Mouse (Mus musculus): ENCODE measurements around the gene Aplp2. TPM values are rescaled to one million over a fixed set of nuclear protein-coding genes. Genes with fewer than 3 reads are reported as not detected.
A peak's percentile ranks its signal among the peaks of the same experiment; 100 is the strongest.

Gene Aplp2
- total and polyA plus RNA-seq, 2 experiments: 195 to 276 TPM

DNA sequence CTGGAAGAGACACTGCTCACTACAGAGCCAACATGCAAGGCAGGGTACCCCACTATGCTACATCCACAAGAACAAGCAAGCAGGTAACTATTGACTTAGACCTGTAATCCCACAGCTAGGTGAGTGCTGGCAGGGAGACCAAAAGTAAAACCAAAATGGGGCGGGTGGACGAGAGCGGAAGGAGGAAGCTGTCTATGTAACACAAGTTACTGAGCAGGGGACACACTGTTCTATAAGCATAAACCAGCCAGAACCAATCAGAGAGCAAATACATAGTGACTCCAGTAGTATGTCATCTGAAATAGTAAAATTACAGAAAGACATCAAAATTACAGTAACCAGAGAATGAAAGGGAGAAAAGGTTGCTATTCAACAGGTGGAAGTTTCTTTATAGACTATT lies 13.0 kb downstream of the Aplp2 start:
- no peak for TF ChIP-seq POLR2A (IDR thresholded peaks at IDR 0.05; ENCODE audit: extremely low read depth, insufficient read depth, low read length)
- TF ChIP-seq CTCF (IDR thresholded peaks at IDR 0.05; ENCODE audit: low read depth, low read length): no peak
- Histone ChIP-seq H3K27me3 (ENCODE audit: control insufficient read depth, insufficient read depth, low read length) (no peaks in the 10 kb centered on the region), H3K4me3 (ENCODE audit: insufficient read depth, low read depth, low read length) (no peak overlapping the region; the same call in 1 of the 2 replicates), H3K79me2 (ENCODE audit: control insufficient read depth, insufficient read depth, low read length) (peaks cover 49% of the 10 kb centered on the region), H3K4me1 (ENCODE audit: control insufficient read depth, insufficient read depth, low read length) (peaks cover 5% of the 10 kb centered on the region), H3K36me3 (ENCODE audit: control insufficient read depth, insufficient read depth, low read length) (0 out of 2 replicates have a peak, but pooled peaks cover 3% of the 10 kb centered on the region), H3K9ac (ENCODE audit: low read depth, low read length) (no peak overlapping the region), H3K27ac (replicated peaks; ENCODE audit: insufficient read depth, low read depth, low read length) (no peak overlapping the region)
- 83% methylated on average over 3 of the region's 3 CpGs for WGBS
- DNase-seq (ENCODE audit: extremely low read depth, low read depth, low spot score): no peak

GRCm38 (mm10) chr9:31197782-31198181 lies 13.8 kb downstream of the Aplp2 start:
- H3K27ac ChIP-seq (replicated peaks; ENCODE audit: insufficient read depth, low read depth, low read length): no peak overlapping the region
- no peaks in the 10 kb centered on the region for H3K27me3 ChIP-seq (ENCODE audit: control insufficient read depth, insufficient read depth, low read length)
- H3K79me2 ChIP-seq (ENCODE audit: control insufficient read depth, insufficient read depth, low read length): peaks cover 45% of the 10 kb centered on the region
- H3K9ac ChIP-seq (ENCODE audit: low read depth, low read length): no peak overlapping the region
- no peak for DNase-seq (ENCODE audit: extremely low read depth, low read depth, low spot score)
- 96% methylated on average over 7 of the region's 7 CpGs for WGBS
- peaks cover 6% of the 10 kb centered on the region for H3K4me1 ChIP-seq (ENCODE audit: control insufficient read depth, insufficient read depth, low read length)
- no peak overlapping the region for H3K4me3 ChIP-seq (ENCODE audit: insufficient read depth, low read depth, low read length)
- H3K36me3 ChIP-seq (ENCODE audit: control insufficient read depth, insufficient read depth, low read length): 0 out of 2 replicates have a peak, but pooled peaks cover 3% of the 10 kb centered on the region
- no peak for TF ChIP-seq CTCF (IDR thresholded peaks at IDR 0.05; ENCODE audit: low read depth, low read length)
- TF ChIP-seq POLR2A (IDR thresholded peaks at IDR 0.05; ENCODE audit: extremely low read depth, insufficient read depth, low read length): no peak

DNA sequence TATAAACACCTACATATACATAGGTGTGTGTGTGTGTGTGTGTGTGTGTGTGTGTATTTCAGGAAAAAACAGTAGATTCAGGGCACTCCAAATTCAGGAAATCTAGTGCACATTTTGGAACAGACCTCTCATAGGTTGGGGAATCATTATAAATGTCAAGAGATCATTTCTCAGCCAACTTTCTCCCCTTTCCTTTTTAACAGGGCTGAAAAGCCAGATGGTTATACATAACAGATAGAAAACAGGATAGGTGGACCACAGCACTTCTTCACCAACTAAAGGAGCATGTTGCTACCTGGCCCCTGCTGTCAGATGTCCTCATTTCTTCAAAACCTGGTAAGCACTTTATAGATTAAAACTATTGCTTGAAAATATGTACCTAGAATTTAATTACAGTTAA lies 14.9 kb downstream of the Aplp2 start:
- Histone ChIP-seq H3K79me2 (ENCODE audit: control insufficient read depth, insufficient read depth, low read length) (peaks cover 39% of the 10 kb centered on the region), H3K36me3 (ENCODE audit: control insufficient read depth, insufficient read depth, low read length) (0 out of 2 replicates have a peak, but pooled peaks cover 3% of the 10 kb centered on the region), H3K4me3 (ENCODE audit: insufficient read depth, low read depth, low read length) (no peak overlapping the region), H3K27ac (replicated peaks; ENCODE audit: insufficient read depth, low read depth, low read length) (no peak overlapping the region), H3K4me1 (ENCODE audit: control insufficient read depth, insufficient read depth, low read length) (peaks cover 10% of the 10 kb centered on the region), H3K9ac (ENCODE audit: low read depth, low read length) (no peak overlapping the region), H3K27me3 (ENCODE audit: control insufficient read depth, insufficient read depth, low read length) (no peaks in the 10 kb centered on the region)
- TF ChIP-seq CTCF (IDR thresholded peaks at IDR 0.05; ENCODE audit: low read depth, low read length): no peak
- no peak for TF ChIP-seq POLR2A (IDR thresholded peaks at IDR 0.05; ENCODE audit: extremely low read depth, insufficient read depth, low read length)
- no peak for DNase-seq (ENCODE audit: extremely low read depth, low read depth, low spot score)

DNA sequence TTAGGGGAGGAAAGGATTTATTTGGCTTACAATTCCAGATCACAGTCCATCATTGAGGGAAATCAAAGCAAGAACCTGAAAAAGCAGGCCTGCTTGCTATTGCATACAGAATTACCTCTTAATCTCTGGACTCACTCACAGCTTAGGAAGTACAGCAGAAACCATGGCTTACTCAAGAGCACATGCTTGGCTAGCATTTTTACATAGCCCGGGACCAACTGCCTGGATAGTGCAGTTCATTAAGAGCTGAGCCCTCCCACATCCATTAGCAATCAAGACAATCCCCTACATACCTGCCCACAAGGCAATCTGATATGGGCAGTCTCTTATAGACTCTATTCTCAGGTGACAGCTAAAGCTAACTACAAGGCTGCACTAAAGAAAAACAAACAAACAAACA lies 16.0 kb downstream of the Aplp2 start:
- TF ChIP-seq CTCF (IDR thresholded peaks at IDR 0.05; ENCODE audit: low read depth, low read length) (no peak), POLR2A (IDR thresholded peaks at IDR 0.05; ENCODE audit: extremely low read depth, insufficient read depth, low read length) (no peak)
- DNase-seq (ENCODE audit: extremely low read depth, low read depth, low spot score): no peak
- 58% methylated on average over 1 of the region's 1 CpGs for WGBS

DNA sequence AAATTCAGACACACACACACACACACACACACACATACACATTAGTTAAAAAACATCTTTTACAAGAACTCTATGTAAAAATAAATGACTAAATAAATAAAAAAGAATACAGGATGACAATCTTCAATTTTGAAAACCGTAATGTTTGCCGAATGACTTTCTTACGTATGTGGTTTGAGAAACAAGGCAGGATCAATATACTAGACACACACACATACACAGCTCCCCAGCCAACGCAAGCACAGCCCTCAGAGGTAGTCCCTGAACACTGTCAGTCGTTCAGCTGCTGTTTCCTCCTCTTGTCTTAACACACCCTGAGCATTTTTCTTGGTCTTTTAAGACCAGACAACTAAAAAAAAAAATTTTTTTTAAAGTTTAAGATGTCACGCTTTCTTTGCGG lies 19.2 kb downstream of the Aplp2 start:
- Histone ChIP-seq H3K4me3 (ENCODE audit: insufficient read depth, low read depth, low read length) (no peak overlapping the region), H3K27me3 (ENCODE audit: control insufficient read depth, insufficient read depth, low read length) (no peaks in the 10 kb centered on the region), H3K4me1 (ENCODE audit: control insufficient read depth, insufficient read depth, low read length) (peaks cover 13% of the 10 kb centered on the region), H3K79me2 (ENCODE audit: control insufficient read depth, insufficient read depth, low read length) (peaks cover 33% of the 10 kb centered on the region), H3K36me3 (ENCODE audit: control insufficient read depth, insufficient read depth, low read length) (0 out of 2 replicates have a peak, but pooled peaks cover 3% of the 10 kb centered on the region), H3K27ac (replicated peaks; ENCODE audit: insufficient read depth, low read depth, low read length) (0 out of 2 replicates have a peak overlapping the region, but pooled peaks have one; percentile 9), H3K9ac (ENCODE audit: low read depth, low read length) (no peak overlapping the region)
- peak; percentile 68 for DNase-seq (ENCODE audit: extremely low read depth, low read depth, low spot score)
- WGBS: 42% methylated on average over 7 of the region's 7 CpGs
- TF ChIP-seq CTCF (IDR thresholded peaks at IDR 0.05; ENCODE audit: low read depth, low read length) (no peak), POLR2A (IDR thresholded peaks at IDR 0.05; ENCODE audit: extremely low read depth, insufficient read depth, low read length) (no peak)

More for the DNA sequence above, 16.0 kb downstream of the Aplp2 start:
- H3K27ac ChIP-seq (replicated peaks; ENCODE audit: insufficient read depth, low read depth, low read length): no peak overlapping the region
- H3K27me3 ChIP-seq (ENCODE audit: control insufficient read depth, insufficient read depth, low read length): no peaks in the 10 kb centered on the region
- H3K36me3 ChIP-seq (ENCODE audit: control insufficient read depth, insufficient read depth, low read length): 0 out of 2 replicates have a peak, but pooled peaks cover 3% of the 10 kb centered on the region
- H3K4me3 ChIP-seq (ENCODE audit: insufficient read depth, low read depth, low read length): no peak overlapping the region
- peaks cover 32% of the 10 kb centered on the region for H3K79me2 ChIP-seq (ENCODE audit: control insufficient read depth, insufficient read depth, low read length)
- no peak overlapping the region for H3K9ac ChIP-seq (ENCODE audit: low read depth, low read length)
- peaks cover 12% of the 10 kb centered on the region for H3K4me1 ChIP-seq (ENCODE audit: control insufficient read depth, insufficient read depth, low read length)

DNA sequence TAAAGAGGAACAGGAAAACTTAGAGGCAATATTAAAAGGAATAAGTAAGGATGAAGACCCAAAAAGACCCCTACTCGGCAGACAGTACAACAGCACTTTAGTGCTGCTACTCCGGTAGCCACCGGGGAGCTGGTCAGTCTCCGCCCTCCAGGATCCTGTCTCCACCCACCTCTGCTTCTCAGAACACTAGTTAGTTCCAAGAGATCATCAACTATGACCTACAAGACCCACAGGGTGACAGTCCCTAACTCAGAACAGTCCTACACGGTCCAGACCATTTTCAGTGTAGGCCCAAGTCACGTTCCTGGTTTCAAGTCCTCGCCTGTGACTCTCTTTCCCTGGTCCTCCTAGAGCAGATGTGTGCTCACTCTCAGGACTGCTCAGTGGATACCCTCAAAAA lies 20.1 kb downstream of the Aplp2 start:
- peak overlapping the region; percentile 77 for H3K27ac ChIP-seq (replicated peaks; ENCODE audit: insufficient read depth, low read depth, low read length)

More for the DNA sequence above, 20.1 kb downstream of the Aplp2 start:
- TF ChIP-seq CTCF (IDR thresholded peaks at IDR 0.05; ENCODE audit: low read depth, low read length) (no peak), POLR2A (IDR thresholded peaks at IDR 0.05; ENCODE audit: extremely low read depth, insufficient read depth, low read length) (no peak)
- no peak overlapping the region for H3K4me3 ChIP-seq (ENCODE audit: insufficient read depth, low read depth, low read length)
- H3K27me3 ChIP-seq (ENCODE audit: control insufficient read depth, insufficient read depth, low read length): no peaks in the 10 kb centered on the region
- 34% methylated on average over 7 of the region's 7 CpGs for WGBS
- peaks cover 33% of the 10 kb centered on the region for H3K79me2 ChIP-seq (ENCODE audit: control insufficient read depth, insufficient read depth, low read length)
- 0 out of 2 replicates have a peak, but pooled peaks cover 3% of the 10 kb centered on the region for H3K36me3 ChIP-seq (ENCODE audit: control insufficient read depth, insufficient read depth, low read length)
- peaks cover 13% of the 10 kb centered on the region for H3K4me1 ChIP-seq (ENCODE audit: control insufficient read depth, insufficient read depth, low read length)
- 0 out of 2 replicates have a peak overlapping the region, but pooled peaks have one; percentile 10 for H3K9ac ChIP-seq (ENCODE audit: low read depth, low read length)
- peak; percentile 75 for DNase-seq (ENCODE audit: extremely low read depth, low read depth, low spot score)
